Mouse (Mus musculus): ENCODE data around the gene Lamc1.

- TF ChIP-seq CTCF (IDR thresholded peaks at IDR 0.05) (no peak), EP300 (IDR thresholded peaks at IDR 0.05) (peak; percentile 59; the same call in 1 of the 2 replicates)
Measured at GRCm38 (mm10) chr1:153268306-153268705, 64.3 kb downstream of the Lamc1 start.
